Mouse (Mus musculus): ENCODE results near the gene Tns1. TPM values are rescaled to one million over a fixed set of nuclear protein-coding genes. Genes with fewer than 3 reads are reported as not detected.

The Tns1 gene
- total RNA-seq, 2 experiments from 2014 or later, result 36.1 to 50.9 TPM

DNA sequence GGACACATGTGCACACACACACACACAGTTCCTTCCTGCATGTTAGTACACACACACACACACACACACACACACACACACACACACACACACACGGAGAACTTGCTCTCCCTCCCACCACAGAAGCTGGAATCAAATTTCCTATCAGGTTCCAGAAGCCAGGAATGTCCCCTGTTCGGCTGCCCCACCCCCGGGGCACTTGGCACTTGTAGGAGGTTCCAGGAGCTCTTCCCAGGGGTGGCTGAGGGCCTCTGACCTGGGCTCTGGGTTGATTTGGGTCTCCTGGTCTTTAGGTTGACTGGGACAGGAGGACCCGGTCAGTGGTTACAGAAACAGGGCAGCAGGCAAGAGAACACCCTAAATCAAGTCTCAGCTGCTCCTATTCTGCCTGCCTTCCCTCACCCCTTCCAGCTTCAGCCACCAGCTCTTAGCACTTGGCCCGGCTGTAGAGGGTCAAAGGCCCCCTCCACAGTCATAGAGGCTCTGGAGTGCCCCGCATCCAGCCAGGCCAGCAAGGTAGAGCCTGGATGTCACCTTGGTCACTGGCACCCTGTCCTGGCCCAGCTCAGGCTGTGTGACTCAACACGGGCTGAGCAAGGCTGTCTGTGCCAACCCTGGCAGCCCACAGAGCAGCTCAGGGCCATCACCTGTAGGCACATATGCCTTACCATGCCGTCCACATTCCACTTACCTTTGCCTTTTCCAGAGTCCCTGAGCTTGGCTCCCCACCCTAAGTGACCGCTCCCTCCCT is 55.0 kb downstream of the Tns1 start:
- DNase-seq (ENCODE audit: low spot score in 2 of 2), result no peak
- intact Hi-C loops (cut with DNase I), result no loop called here

DNA sequence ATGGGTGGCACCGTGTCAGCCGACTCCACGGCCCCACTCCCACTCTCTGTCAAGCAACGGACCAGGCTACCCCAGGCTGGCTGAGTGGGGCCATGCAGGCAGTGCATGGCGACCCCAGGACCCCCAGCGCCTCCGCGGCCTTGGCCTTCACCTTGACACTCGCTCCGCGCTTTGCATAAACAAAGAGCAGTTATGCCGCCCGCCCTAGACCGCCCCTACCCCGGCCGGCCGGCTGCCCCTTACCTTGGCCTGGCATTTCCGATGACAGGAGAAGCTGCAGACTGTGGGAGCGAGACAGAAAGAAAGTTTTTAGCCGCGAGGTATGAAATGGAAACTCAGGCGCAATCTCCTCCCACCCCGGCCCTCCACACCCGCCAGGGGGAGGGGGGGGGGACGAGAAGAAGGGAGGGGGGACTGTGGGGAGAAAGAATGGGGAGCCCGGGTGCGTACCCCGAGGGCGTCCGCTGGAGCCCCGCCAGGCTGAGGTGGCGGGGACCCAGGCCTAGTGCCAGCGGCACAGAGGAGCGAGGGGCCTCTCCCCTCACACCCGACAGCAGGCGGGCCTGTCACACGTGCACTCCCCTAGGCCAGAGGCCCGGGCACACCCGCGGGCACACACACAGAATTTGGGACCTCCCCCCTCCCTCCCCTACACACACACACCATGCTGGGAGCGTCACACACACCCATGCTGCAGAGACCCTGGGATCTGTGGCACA is 55.7 kb downstream of the Tns1 start:
- intact Hi-C loops (cut with DNase I), result no loop called here
- no peak for DNase-seq (ENCODE audit: low spot score in 2 of 2)

GRCm38 (mm10) chr1:74067866-74068265 is 56.4 kb downstream of the Tns1 start:
- DNase-seq (ENCODE audit: low spot score in 2 of 2), result no peak
- intact Hi-C loops (cut with DNase I), result no loop called here

- no peak for DNase-seq (ENCODE audit: low spot score in 2 of 2)
- intact Hi-C loops (cut with DNase I), result no loop called here
These were observed 57.7 kb downstream of the Tns1 start for GRCm38 (mm10) chr1:74066576-74066975.

DNA sequence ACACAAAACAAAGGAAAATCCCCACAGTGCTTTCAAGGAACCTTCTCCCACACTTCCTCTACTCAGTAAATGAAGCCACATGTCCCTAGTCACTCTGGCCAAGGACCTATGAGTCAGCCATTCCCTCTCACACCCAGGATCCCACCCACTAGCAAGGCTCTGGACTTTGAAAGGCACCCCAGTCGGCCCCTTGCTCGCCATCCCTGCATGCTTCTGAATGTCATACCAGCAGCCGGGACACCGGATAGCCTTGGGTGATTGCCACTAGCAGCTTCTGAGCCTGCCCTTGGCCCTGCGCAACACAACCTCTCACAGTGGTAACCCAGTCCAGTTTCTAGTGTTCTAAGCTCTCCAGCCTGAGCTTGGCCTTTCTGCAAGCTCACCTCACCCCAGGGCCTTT is 58.2 kb downstream of the Tns1 start:
- intact Hi-C loops (cut with DNase I), result no loop called here
- DNase-seq (ENCODE audit: low spot score in 2 of 2), result no peak

GRCm38 (mm10) chr1:74060046-74060445 is 64.2 kb downstream of the Tns1 start:
- intact Hi-C loops (cut with DNase I), result no loop called here

GRCm38 (mm10) chr1:74059552-74059951 is 64.7 kb downstream of the Tns1 start:
- intact Hi-C loops (cut with DNase I), result no loop called here
- DNase-seq (ENCODE audit: low spot score in 2 of 2), result no peak

More at GRCm38 (mm10) chr1:74060046-74060445, 64.2 kb downstream of the Tns1 start:
- DNase-seq (ENCODE audit: low spot score in 2 of 2), result no peak

- intact Hi-C loops (cut with DNase I), result no loop called here
- DNase-seq (ENCODE audit: low spot score in 2 of 2), result no peak
These were observed 65.5 kb downstream of the Tns1 start for GRCm38 (mm10) chr1:74058771-74059170.

GRCm38 (mm10) chr1:74058309-74058708 is 65.9 kb downstream of the Tns1 start:
- no peak for DNase-seq (ENCODE audit: low spot score in 2 of 2)
- intact Hi-C loops (cut with DNase I), result no loop called here

DNA sequence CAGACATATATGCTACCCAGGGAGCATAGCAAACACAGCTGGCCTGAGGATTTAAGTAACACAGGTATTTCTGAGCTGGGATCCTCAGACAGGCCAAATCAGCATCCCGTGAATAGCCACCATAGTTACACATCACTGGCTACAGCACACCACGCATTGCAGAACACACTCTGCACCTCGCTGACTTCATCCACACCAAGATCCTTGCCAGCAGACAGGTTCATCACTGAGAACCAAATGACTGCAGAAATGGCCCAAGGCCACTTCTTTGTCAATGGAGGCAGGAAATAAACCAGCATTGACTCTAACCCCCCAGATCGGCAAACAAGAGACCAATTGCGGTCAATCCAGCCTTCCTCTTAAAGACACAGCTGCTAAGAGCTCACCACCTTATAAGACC is 66.7 kb downstream of the Tns1 start:
- intact Hi-C loops (cut with DNase I), result no loop called here
- DNase-seq (ENCODE audit: low spot score in 2 of 2), result no peak

DNA sequence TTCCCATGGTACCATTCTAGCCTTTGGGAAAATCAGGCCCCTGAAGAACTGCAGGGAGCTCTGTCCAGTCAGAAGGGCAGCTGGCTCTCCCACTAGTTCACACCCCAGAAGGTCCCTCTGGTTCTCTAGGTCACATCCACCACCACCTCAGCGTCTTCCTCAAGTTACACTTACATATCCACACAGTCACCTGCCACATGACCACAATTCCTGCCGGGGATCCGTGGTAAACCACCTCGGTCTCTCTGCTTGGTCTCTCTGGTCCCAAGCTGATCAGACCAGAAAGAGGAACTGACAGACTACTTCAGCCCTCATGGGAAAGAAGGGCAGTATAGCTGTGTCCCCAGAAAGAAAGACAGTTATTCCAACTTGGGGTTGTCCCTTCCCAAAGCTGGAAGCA is 68.7 kb downstream of the Tns1 start:
- DNase-seq (ENCODE audit: low spot score in 2 of 2), result no peak
- intact Hi-C loops (cut with DNase I), result no loop called here

DNA sequence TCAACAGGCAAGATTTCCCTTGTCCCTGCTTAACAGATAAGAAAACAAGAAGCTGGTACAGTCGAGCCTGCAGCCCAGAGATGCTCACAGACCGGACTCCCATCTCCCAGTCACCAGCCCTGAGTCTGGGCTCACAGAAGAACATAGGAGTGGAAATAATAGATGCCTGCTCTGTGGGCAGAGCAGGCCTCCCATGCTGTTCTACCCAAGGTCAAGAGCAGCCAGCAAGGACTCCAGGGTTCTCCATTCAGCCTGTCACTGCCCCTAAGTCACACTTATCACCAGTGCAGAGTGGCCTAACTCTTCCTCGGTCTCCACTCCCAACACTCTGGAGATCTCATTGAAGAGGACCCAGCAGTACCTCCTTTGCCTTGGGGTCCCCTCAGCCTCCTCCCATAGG is 69.8 kb downstream of the Tns1 start:
- intact Hi-C loops (cut with DNase I), result no loop called here
- no peak for DNase-seq (ENCODE audit: low spot score in 2 of 2)

GRCm38 (mm10) chr1:74054007-74054406 is 70.2 kb downstream of the Tns1 start:
- no peak for DNase-seq (ENCODE audit: low spot score in 2 of 2)
- intact Hi-C loops (cut with DNase I), result no loop called here

DNA sequence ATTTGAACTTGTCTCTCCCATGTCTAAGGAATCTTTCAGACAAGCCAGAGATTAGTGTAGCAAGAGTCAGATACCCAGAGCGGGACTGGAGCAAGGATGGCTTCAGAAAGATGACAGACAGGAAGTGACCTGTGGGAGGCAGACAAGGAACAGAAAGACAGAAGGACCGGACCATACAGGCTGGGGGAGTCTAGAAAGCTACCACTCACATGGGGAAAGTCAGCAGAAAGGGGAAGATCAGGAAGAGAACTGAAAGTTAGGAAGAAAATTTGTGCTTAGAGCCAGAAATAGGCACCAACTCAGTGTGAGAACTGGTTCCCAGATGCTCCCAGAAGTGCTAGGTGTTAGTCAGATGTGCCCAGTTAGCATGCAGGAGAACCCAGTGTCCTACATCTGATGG is 71.2 kb downstream of the Tns1 start:
- intact Hi-C loops (cut with DNase I), result no loop called here
- DNase-seq (ENCODE audit: low spot score in 2 of 2), result no peak

GRCm38 (mm10) chr1:74051349-74051748 is 72.9 kb downstream of the Tns1 start:
- intact Hi-C loops (cut with DNase I), result no loop called here
- no peak for DNase-seq (ENCODE audit: low spot score in 2 of 2)

DNA sequence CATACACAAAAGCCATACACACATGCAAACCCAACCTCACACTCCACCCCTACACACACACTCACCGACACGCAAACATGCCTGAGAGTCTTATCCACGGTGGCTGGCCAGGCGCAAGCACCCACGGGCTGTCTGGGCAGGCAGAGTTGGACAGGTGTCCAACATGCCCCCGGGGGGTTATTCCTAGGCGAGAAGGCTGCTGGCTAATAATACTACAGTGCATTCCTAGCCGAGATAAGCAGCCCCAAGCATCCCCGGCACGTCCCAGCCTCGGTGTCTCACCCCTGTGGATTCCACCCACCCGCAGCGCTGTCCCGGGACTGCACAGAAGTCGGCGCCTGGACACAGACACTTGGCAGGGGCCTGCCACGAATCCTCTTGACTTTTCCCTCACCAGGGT is 74.8 kb downstream of the Tns1 start:
- no peak for DNase-seq (ENCODE audit: low spot score in 2 of 2)
- intact Hi-C loops (cut with DNase I), result no loop called here

DNA sequence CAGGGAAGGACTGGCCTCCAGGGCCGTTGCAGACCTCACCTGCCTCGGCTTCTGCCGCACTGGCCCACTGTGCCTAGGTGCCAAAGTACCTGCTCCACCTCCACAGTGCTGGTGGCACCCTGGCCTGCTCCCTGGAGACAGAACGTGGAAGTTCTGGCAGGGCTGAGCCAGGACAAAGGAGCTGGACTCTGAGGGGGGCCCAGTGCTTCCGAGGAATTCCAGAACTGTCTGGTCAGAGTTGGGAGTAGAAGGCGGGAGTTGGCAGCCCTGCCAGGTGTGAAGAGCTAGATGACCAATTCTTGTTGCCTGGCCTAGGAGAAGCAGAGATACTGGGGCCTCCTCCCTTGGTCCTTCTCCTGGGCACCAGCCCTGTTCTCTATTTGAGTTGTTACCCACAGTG is 76.5 kb downstream of the Tns1 start:
- intact Hi-C loops (cut with DNase I), result no loop called here
- DNase-seq (ENCODE audit: low spot score in 2 of 2), result no peak

GRCm38 (mm10) chr1:74047311-74047710 is 76.9 kb downstream of the Tns1 start:
- no peak for DNase-seq (ENCODE audit: low spot score in 2 of 2)
- intact Hi-C loops (cut with DNase I), result no loop called here

GRCm38 (mm10) chr1:74045034-74045433 is 79.2 kb downstream of the Tns1 start:
- intact Hi-C loops (cut with DNase I), result no loop called here
- DNase-seq (ENCODE audit: low spot score in 2 of 2), result no peak

GRCm38 (mm10) chr1:74044421-74044820 is 79.8 kb downstream of the Tns1 start:
- DNase-seq (ENCODE audit: low spot score in 2 of 2), result no peak
- intact Hi-C loops (cut with DNase I), result no loop called here

- DNase-seq (ENCODE audit: low spot score in 2 of 2), result no peak
- intact Hi-C loops (cut with DNase I), result no loop called here
These were observed 80.6 kb downstream of the Tns1 start for GRCm38 (mm10) chr1:74043584-74044105.
